Mouse (Mus musculus): Measurements from ENCODE around the gene Frmd4a.

DNA sequence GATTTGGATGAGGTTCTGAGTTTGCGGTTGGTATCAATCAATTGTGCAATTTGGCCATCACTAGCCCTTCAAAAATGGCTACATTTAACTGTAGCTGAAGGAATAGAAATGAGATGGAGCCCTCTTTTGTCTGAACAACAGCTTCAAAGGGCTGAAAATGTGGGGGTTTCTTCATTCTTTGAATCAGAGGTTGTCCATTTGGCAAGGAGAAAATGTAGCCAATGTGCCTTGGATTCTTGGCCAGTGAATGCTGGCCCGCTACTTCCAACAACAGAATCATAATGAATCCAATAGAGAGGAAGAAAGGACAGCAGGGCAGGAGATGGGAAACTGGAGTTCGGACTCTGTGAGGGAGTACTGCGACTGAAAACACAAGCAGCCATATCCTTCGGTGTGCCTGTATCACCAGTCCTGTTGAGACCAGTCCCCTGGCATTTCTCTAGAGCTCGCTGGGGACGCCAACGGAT is 19.2 kb downstream of the Frmd4a start:
- no peak for TF ChIP-seq EP300 (IDR thresholded peaks at IDR 0.05; ENCODE audit: low read depth)
- TF ChIP-seq CTCF (IDR thresholded peaks at IDR 0.05; ENCODE audit: low read depth): no peak

Measured in heart, postnatal 0 days (tissue).